Mouse (Mus musculus): ENCODE data around the gene Rpl36a. TPM values are rescaled to one million over a fixed set of nuclear protein-coding genes. Genes with fewer than 3 reads are reported as not detected.
A peak's percentile ranks its signal among the peaks of the same experiment; 100 is the strongest.

Rpl36a gene
- polyA plus RNA-seq, 1 experiment from 2014 or later, result 608 TPM

DNA sequence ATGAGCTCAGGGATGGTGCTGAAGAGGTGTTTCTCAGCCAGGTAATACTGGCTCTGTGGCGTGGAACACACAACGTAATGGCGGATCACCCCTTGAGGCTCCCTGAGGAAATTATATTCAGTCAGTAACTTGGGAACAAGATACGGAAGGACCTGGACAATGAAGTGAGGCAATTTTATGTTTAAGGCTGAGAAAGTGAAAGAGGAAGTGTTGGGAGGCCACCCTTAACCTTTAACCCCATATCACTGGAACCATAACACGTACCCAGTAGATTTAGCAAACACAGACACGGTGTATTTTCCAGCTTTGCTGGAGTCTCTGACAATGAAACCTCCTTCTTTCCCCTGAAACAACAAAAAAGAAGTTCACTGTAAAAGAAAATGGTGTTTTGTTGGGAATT, 31.0 kb upstream of the Rpl36a start:
- no peak overlapping the region for H3K4me3 ChIP-seq (ENCODE audit: low read depth, low read length)
- H3K9ac ChIP-seq (ENCODE audit: low read depth, low read length), result no peak overlapping the region
- H3K9me3 ChIP-seq (ENCODE audit: control insufficient read depth, low read length), result no peaks in the 10 kb centered on the region
- DNase-seq (ENCODE audit: low spot score) (no peak), ATAC-seq (replicated peaks; ENCODE audit: low FRiP score) (no peak)
- H3K27ac ChIP-seq (ENCODE audit: low read depth, low read length), result no peak overlapping the region
- no peaks in the 10 kb centered on the region for H3K4me1 ChIP-seq (replicated peaks; ENCODE audit: control insufficient read depth, insufficient read depth, low read length)
- H3K4me2 ChIP-seq, result no peak overlapping the region
- H3K36me3 ChIP-seq (ENCODE audit: control insufficient read depth, insufficient read depth, low read length), result no peaks in the 10 kb centered on the region; the same call in 1 of the 2 replicates
- no peaks in the 10 kb centered on the region for H3K27me3 ChIP-seq (replicated peaks; ENCODE audit: control insufficient read depth, insufficient read depth, low read length)
- WGBS, result 68% methylated on average over 6 of the region's 6 CpGs

DNA sequence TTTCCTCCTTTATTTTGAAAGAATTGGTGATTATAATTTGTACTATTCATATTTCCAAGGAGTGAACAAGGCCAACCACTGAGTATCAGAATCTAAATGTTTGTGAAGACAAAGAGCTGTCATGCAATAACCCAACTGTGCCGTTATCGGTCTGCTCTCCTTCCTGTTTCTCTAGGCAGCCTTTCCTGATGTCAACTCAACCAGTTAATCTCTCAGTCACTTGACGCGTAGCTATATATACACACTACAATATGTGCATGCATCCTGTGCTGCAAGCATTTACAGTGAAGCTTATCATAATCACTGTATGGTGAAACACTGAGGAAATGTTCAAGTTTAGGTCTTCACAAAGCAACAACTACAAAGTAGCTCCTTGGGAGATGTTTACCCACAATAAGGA, 21.1 kb upstream of the Rpl36a start:
- H3K9me3 ChIP-seq (ENCODE audit: control insufficient read depth, low read length), result no peaks in the 10 kb centered on the region
- ATAC-seq (replicated peaks; ENCODE audit: low FRiP score), result peak; percentile 65
- WGBS, result 58% methylated on average over 4 of the region's 4 CpGs
- no peak for DNase-seq (ENCODE audit: low spot score)
- H3K36me3 ChIP-seq (ENCODE audit: control insufficient read depth, insufficient read depth, low read length), result no peaks in the 10 kb centered on the region
- no peak overlapping the region for H3K4me3 ChIP-seq (ENCODE audit: low read depth, low read length)
- no peaks in the 10 kb centered on the region for H3K4me1 ChIP-seq (replicated peaks; ENCODE audit: control insufficient read depth, insufficient read depth, low read length)
- no peak overlapping the region for H3K4me2 ChIP-seq
- no peak overlapping the region for H3K9ac ChIP-seq (ENCODE audit: low read depth, low read length)
- no peaks in the 10 kb centered on the region for H3K27me3 ChIP-seq (replicated peaks; ENCODE audit: control insufficient read depth, insufficient read depth, low read length)
- no peak overlapping the region for H3K27ac ChIP-seq (ENCODE audit: low read depth, low read length)

DNA sequence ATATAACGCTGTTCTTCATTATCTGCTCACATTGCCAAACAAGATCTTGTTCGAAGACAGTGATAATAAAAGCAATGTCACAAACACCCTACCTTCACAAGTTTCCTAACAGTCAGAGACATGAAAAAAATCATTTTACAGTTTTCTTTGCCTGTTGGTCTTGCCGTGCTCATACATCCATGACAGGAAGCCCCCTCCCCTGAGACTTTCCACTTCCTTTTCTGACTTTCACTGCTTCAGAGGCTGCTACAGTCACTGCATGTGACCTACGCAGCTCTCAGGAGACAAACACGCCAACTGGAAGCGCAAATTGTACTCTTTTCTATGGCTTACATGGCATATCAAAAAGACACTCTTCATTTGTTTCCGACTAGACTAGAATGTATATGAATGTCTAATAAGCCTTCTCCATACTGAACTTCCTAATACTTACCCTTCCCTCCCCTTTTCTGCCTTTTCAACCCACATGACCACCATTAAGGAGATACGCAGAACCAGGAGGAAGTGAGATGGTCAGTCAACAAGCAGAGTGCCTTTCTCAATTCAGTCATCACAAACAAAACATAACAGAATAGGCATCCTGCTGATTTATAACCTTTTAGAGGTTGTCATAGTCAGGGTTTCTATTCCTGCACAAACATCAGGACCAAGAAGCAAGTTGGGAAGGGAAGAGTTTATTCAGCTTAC, 18.8 kb upstream of the Rpl36a start:
- WGBS, result 77% methylated on average over 8 of the region's 8 CpGs
- Histone ChIP-seq H3K9ac (ENCODE audit: low read depth, low read length) (no peak overlapping the region), H3K4me3 (ENCODE audit: low read depth, low read length) (no peak overlapping the region), H3K4me2 (no peak overlapping the region), H3K4me1 (replicated peaks; ENCODE audit: control insufficient read depth, insufficient read depth, low read length) (no peaks in the 10 kb centered on the region), H3K27ac (ENCODE audit: low read depth, low read length) (no peak overlapping the region), H3K9me3 (ENCODE audit: control insufficient read depth, low read length) (no peaks in the 10 kb centered on the region), H3K27me3 (replicated peaks; ENCODE audit: control insufficient read depth, insufficient read depth, low read length) (no peaks in the 10 kb centered on the region), H3K36me3 (ENCODE audit: control insufficient read depth, insufficient read depth, low read length) (no peaks in the 10 kb centered on the region)
- DNase-seq (ENCODE audit: low spot score) (no peak), ATAC-seq (replicated peaks; ENCODE audit: low FRiP score) (no peak)

DNA sequence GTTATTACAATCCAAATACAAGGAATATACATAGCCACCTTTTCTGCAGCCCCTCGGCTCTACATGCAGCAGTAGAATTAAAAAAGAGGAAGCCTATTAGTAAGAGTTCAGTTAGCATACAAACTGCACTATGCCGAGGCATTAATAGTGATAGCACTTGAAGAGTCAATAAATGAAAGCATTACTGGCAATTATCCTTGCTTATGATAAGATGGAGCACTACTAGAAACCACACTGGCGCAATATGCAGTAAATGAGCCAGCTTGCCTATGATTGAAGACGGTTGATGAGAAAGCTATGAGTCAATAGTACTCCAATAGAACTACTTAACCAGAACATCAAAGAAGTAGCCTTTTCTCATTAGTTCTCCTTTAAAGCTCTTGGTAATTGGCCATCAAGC, 7.6 kb upstream of the Rpl36a start:
- Histone ChIP-seq H3K4me1 (replicated peaks; ENCODE audit: control insufficient read depth, insufficient read depth, low read length) (no peaks in the 10 kb centered on the region), H3K9ac (ENCODE audit: low read depth, low read length) (no peak overlapping the region), H3K9me3 (ENCODE audit: control insufficient read depth, low read length) (no peaks in the 10 kb centered on the region), H3K4me2 (no peak overlapping the region), H3K36me3 (ENCODE audit: control insufficient read depth, insufficient read depth, low read length) (no peaks in the 10 kb centered on the region), H3K27ac (ENCODE audit: low read depth, low read length) (no peak overlapping the region), H3K4me3 (ENCODE audit: low read depth, low read length) (no peak overlapping the region), H3K27me3 (replicated peaks; ENCODE audit: control insufficient read depth, insufficient read depth, low read length) (no peaks in the 10 kb centered on the region)
- DNase-seq (ENCODE audit: low spot score), result no peak
- no peak for ATAC-seq (replicated peaks; ENCODE audit: low FRiP score)
- WGBS, result 75% methylated on average over 4 of the region's 4 CpGs

DNA sequence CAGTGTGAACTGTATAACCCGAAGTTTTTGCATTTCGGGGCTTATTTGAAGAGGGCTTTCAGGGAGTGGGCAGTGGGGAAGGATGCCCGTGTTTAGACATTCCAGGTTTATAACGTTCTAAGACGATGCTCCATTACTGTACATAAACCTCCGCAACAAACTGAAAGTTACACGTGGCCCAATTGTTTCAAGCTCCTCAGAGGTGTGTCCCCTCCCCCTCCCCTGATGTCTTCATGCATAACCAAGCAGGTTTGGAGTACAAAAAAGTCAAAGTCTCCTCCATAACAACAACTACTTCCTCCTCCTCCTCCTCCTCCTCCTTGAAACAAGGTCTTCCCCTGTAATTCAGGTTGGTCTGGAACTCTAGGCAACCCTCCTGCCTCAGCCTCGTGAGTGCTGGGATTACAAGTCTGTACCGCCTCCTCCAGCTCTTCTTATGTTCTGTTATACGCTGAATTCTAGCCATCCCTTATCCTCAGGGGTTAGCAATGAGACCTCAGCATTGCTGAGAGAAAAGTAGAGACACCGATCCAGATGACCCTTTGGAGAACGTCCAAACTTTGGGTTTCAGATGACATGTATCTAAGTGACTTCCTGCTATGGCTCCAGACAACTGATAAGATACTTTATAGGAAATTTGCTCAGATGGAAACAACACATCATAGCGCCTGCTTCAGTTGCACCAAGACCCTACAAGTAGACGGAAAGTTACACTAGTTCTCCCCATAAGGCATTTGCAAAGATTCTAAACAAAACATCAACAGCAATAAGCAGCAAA, 4.7 kb upstream of the Rpl36a start:
- Histone ChIP-seq H3K27ac (ENCODE audit: low read depth, low read length) (no peak overlapping the region), H3K27me3 (replicated peaks; ENCODE audit: control insufficient read depth, insufficient read depth, low read length) (no peaks in the 10 kb centered on the region), H3K4me1 (replicated peaks; ENCODE audit: control insufficient read depth, insufficient read depth, low read length) (no peaks in the 10 kb centered on the region), H3K4me3 (ENCODE audit: low read depth, low read length) (peak overlapping the region; percentile 44), H3K4me2 (peak overlapping the region; percentile 58), H3K9ac (ENCODE audit: low read depth, low read length) (peak overlapping the region; percentile 14; the same call in 1 of the 2 replicates), H3K36me3 (ENCODE audit: control insufficient read depth, insufficient read depth, low read length) (no peaks in the 10 kb centered on the region), H3K9me3 (ENCODE audit: control insufficient read depth, low read length) (no peaks in the 10 kb centered on the region)
- ATAC-seq (replicated peaks; ENCODE audit: low FRiP score) (no peak), DNase-seq (ENCODE audit: low spot score) (no peak)
- 71% methylated on average over 14 of the region's 14 CpGs for WGBS

DNA sequence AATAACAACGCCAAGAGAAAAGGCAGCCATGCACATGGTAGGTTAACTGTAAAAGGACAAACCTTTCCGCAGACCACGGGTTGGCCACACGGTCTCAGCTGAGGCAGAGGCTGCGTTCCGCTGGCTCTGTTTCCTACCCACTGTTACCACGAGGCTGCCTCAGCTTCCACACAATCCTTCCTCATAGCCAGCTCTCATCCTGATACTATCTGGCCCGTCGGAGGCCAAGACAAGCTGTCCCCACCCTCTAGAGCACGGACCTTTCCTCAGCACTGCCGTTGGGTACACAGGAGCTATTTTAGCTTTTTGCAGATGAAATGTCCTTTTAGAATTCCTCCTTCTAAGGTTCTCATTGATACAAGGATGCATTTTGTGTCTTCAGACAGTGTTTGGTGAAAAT, 3.2 kb upstream of the Rpl36a start:
- Histone ChIP-seq H3K4me2 (peak overlapping the region; percentile 55), H3K4me3 (ENCODE audit: low read depth, low read length) (peak overlapping the region; percentile 44), H3K36me3 (ENCODE audit: control insufficient read depth, insufficient read depth, low read length) (no peaks in the 10 kb centered on the region), H3K9me3 (ENCODE audit: control insufficient read depth, low read length) (no peaks in the 10 kb centered on the region), H3K9ac (ENCODE audit: low read depth, low read length) (peak overlapping the region; percentile 68), H3K27me3 (replicated peaks; ENCODE audit: control insufficient read depth, insufficient read depth, low read length) (no peaks in the 10 kb centered on the region), H3K4me1 (replicated peaks; ENCODE audit: control insufficient read depth, insufficient read depth, low read length) (no peaks in the 10 kb centered on the region), H3K27ac (ENCODE audit: low read depth, low read length) (peak overlapping the region; percentile 71; the same call in 1 of the 2 replicates)
- WGBS, result 57% methylated on average over 11 of the region's 11 CpGs
- DNase-seq (ENCODE audit: low spot score) (no peak), ATAC-seq (replicated peaks; ENCODE audit: low FRiP score) (peak; percentile 51; the same call in 1 of the 2 replicates)

DNA sequence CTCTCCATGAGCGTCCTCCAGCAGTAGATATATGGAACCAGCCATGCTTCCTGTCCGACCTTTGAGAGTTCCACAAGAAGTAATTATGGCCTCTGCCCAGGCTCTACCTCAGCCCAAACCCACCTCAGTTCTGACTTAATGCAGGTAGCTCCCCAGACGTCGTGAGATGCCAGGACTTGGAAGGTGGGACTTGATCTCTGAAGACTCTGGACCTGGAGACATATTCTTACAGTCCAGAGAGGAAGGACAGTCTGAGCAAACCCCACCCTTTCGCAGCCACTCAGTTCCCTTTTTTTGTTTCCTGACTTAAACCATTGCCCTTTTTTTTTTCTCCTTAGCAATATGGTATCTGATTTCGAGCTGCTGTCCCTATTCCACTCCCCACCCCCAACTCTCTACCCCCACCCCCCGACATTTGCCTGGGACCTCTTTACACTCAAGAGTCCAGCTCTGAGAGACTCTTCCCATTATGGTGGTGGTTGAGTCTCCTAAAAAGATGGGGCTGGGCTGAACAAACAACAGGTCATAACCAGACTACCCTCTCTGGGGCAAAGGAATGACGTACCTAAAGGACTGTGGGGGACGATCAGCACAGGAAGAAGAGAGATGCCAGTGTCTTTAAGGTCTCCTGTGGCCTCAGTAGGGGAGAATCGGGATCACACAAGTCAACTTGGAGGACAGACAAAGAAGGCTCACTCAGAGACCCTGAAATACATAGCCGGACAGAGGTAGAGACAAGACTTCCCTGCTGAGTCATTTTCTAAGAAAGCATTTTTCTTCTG, 2.4 kb upstream of the Rpl36a start, which contains the start of gene Btk:
Btk (minus strand) TSS at position 683 of the 782 bp plus-strand sequence.
- peak within 1 kb of the TSS; percentile 55 for H3K4me2 ChIP-seq
- ATAC-seq (replicated peaks; ENCODE audit: low FRiP score), result no peak
- H3K36me3 ChIP-seq (ENCODE audit: control insufficient read depth, insufficient read depth, low read length), result no peaks in the 10 kb centered on the region
- no peaks in the 10 kb centered on the region for H3K27me3 ChIP-seq (replicated peaks; ENCODE audit: control insufficient read depth, insufficient read depth, low read length)
- H3K9ac ChIP-seq (ENCODE audit: low read depth, low read length), result peak within 1 kb of the TSS; percentile 68
- peak within 1 kb of the TSS; percentile 44 for H3K4me3 ChIP-seq (ENCODE audit: low read depth, low read length)
- no peaks in the 10 kb centered on the region for H3K9me3 ChIP-seq (ENCODE audit: control insufficient read depth, low read length)
- peak within 1 kb of the TSS; percentile 71 for H3K27ac ChIP-seq (ENCODE audit: low read depth, low read length)
- DNase-seq (ENCODE audit: low spot score), result no peak
- WGBS, result 47% methylated on average over 11 of the region's 11 CpGs
- H3K4me1 ChIP-seq (replicated peaks; ENCODE audit: control insufficient read depth, insufficient read depth, low read length), result no peaks in the 10 kb centered on the region

DNA sequence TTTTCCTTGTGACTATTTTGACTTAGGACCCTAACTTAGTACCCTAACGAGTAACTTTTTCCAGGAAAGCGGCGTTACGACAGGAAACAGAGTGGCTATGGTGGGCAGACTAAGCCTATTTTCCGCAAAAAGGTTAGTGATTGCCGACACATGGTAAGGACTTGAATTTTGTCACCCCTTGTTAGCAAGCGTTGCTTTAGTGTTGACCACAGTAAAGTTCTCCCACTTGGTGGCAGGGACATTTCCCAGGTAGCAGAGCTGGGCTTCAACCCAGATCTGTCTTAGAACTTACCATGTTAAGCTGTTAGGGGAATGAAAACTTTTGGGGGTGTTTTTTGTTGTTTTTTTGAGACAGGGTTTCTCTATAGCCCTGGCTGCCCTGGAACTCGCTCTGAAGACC, 993 bp downstream of the Rpl36a start:
- 20% methylated on average over 8 of the region's 8 CpGs for WGBS
- ATAC-seq (replicated peaks; ENCODE audit: low FRiP score) (no peak), DNase-seq (ENCODE audit: low spot score) (no peak)
- Histone ChIP-seq H3K27me3 (replicated peaks; ENCODE audit: control insufficient read depth, insufficient read depth, low read length) (no peaks in the 10 kb centered on the region), H3K4me2 (peak overlapping the region; percentile 62), H3K4me1 (replicated peaks; ENCODE audit: control insufficient read depth, insufficient read depth, low read length) (no peaks in the 10 kb centered on the region), H3K27ac (ENCODE audit: low read depth, low read length) (peak overlapping the region; percentile 54), H3K9ac (ENCODE audit: low read depth, low read length) (peak overlapping the region; percentile 82), H3K9me3 (ENCODE audit: control insufficient read depth, low read length) (no peaks in the 10 kb centered on the region), H3K4me3 (ENCODE audit: low read depth, low read length) (peak overlapping the region; percentile 65), H3K36me3 (ENCODE audit: control insufficient read depth, insufficient read depth, low read length) (peaks cover 3% of the 10 kb centered on the region; the same call in 1 of the 2 replicates)

Measured in liver, embryonic 11.5 days (tissue).